Mouse (Mus musculus): ENCODE results near the gene 9630041A04Rik. TPM values are rescaled to one million over a fixed set of nuclear protein-coding genes. Genes with fewer than 3 reads are reported as not detected.
A peak's percentile ranks its signal among the peaks of the same experiment; 100 is the strongest.

Gene 9630041A04Rik
- polyA plus RNA-seq, 1 experiment from 2014 or later: not detected

DNA sequence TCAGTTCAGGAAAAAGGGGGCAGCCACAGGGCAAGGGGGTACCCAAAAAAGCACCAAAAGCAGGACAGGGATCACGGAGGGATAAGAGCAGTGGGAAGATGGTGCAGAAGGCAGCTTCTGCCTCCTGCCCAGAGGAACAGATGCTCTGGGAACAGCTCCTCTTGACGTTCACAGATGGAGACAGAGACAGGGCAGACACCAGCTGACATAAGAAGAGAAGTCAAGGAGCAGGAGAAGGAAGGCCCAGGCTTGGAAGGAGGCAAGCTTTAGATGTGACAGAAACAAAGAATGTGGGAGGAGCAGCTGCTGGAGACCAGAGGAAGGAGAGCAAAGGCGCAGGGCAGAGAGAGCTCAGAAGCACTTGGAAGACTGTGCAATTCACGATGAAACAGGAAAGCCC is 94.6 kb downstream of the 9630041A04Rik start:
- H3K27ac ChIP-seq: no peak overlapping the region
- ATAC-seq (ENCODE audit: borderline replicate concordance, extremely low read depth, low FRiP score, low TSS enrichment): no peak
- no peak overlapping the region for H3K9ac ChIP-seq
- no peaks in the 10 kb centered on the region for H3K27me3 ChIP-seq
- no peaks in the 10 kb centered on the region for H3K9me3 ChIP-seq
- no peaks in the 10 kb centered on the region for H3K36me3 ChIP-seq
- no peak overlapping the region for H3K4me2 ChIP-seq
- 28% methylated on average over 4 of the region's 4 CpGs for WGBS
- H3K4me3 ChIP-seq: no peak overlapping the region
- no peaks in the 10 kb centered on the region for H3K4me1 ChIP-seq

DNA sequence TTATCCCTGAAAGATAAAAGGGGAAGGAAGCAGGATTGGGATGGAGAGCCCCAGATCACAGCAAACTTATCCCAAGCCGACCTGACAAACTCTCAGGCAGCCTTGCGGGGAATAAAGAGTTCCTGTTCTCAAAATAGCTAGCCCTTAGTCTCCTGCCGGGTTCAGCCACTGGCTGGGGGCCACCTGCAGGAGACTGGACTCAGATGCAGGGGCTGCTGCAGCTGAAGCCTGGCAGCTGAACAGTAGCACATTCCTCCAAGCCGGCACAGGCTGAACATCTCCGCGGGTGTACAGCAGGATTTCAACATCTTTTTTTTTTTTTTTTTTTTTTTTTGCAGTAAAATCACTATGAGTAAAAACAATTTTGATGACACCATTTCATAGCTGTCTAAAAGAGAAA is 110.2 kb downstream of the 9630041A04Rik start:
- H3K4me1 ChIP-seq: no peaks in the 10 kb centered on the region
- 24% methylated on average over 6 of the region's 6 CpGs for WGBS
- no peak overlapping the region for H3K9ac ChIP-seq
- H3K9me3 ChIP-seq: no peaks in the 10 kb centered on the region
- no peak overlapping the region for H3K27ac ChIP-seq
- H3K4me3 ChIP-seq: no peak overlapping the region
- ATAC-seq (ENCODE audit: borderline replicate concordance, extremely low read depth, low FRiP score, low TSS enrichment): no peak
- H3K27me3 ChIP-seq: no peaks in the 10 kb centered on the region
- H3K36me3 ChIP-seq: no peaks in the 10 kb centered on the region
- no peak overlapping the region for H3K4me2 ChIP-seq

DNA sequence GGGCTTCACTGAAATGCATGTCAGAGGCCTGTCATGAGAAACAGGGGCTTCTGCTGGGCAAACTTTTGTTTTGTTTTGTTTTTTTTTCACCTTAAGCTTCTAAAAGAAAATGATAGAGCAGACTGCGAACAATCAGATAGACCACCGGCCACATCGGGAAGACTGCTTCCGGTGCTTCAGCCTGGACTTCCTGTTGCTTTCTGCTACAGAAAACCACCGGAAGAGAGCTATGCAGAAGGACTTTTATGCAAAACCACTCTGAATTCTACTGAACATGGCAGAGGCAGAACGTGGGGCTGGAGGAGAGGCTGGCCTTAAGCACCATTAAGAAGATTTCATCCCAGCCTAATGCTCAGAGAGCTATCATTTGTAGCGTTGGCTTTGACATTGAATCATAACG is 110.7 kb downstream of the 9630041A04Rik start:
- no peak for ATAC-seq (ENCODE audit: borderline replicate concordance, extremely low read depth, low FRiP score, low TSS enrichment)
- H3K27ac ChIP-seq: no peak overlapping the region
- no peaks in the 10 kb centered on the region for H3K36me3 ChIP-seq
- H3K4me1 ChIP-seq: no peaks in the 10 kb centered on the region
- no peaks in the 10 kb centered on the region for H3K27me3 ChIP-seq
- H3K9me3 ChIP-seq: no peaks in the 10 kb centered on the region
- no peak overlapping the region for H3K4me3 ChIP-seq
- no peak overlapping the region for H3K9ac ChIP-seq
- WGBS: 61% methylated on average over 8 of the region's 8 CpGs
- no peak overlapping the region for H3K4me2 ChIP-seq

DNA sequence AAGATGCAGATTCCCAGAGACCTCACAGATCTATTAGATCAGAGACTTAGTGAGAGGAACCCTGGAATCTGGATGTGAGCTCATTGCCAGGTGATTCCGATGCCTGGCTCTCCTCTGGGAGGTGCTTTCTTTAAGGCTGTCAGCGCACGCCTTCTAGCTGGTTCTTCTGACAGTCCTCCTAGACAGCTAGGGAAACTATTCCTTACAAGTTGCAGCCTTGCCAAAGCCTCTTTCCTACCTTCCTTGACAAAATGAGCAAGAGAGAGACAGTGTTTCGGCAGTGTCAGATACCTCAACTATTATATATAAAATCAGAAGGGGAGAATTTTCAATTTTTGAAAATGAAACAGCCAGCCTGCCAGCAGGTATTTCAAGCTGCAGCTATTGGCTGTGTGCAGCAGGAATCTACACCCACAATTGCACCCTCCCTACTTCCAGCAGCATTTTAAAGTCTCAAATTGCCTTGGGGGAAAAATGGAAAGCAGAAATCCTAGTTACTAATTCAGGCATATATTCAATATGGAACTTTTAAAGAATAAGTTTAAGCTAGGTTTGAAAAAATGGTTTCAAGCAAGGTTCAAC is 115.3 kb downstream of the 9630041A04Rik start:
- no peak overlapping the region for H3K27ac ChIP-seq
- H3K9ac ChIP-seq: no peak overlapping the region
- no peaks in the 10 kb centered on the region for H3K4me1 ChIP-seq
- H3K9me3 ChIP-seq: no peaks in the 10 kb centered on the region
- 77% methylated on average over 4 of the region's 4 CpGs for WGBS
- H3K36me3 ChIP-seq: no peaks in the 10 kb centered on the region
- H3K4me2 ChIP-seq: no peak overlapping the region
- no peaks in the 10 kb centered on the region for H3K27me3 ChIP-seq
- no peak for ATAC-seq (ENCODE audit: borderline replicate concordance, extremely low read depth, low FRiP score, low TSS enrichment)
- no peak overlapping the region for H3K4me3 ChIP-seq

DNA sequence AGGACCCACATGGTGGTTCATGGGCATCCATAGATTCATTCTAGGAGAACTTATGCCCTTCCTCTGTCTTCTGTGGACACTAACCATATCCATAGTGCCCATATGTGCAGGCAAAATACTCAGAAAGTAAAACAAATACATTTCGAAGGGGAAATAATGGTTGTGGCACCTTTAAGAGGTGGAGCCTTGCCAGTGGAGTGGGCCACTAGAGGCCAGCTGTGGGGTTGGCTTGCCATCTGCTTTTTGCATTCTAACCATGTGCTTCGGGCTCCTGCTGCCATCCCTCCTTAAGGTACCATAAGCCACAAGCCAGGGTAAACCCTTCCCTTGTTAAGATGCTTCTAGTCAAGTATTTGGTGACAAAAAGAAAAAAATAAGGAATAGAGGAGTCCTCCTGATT is 119.5 kb downstream of the 9630041A04Rik start:
- no peaks in the 10 kb centered on the region for H3K9me3 ChIP-seq
- H3K27ac ChIP-seq: no peak overlapping the region
- 0 out of 2 replicates have a peak, but pooled peaks cover 3% of the 10 kb centered on the region for H3K27me3 ChIP-seq
- no peak for ATAC-seq (ENCODE audit: borderline replicate concordance, extremely low read depth, low FRiP score, low TSS enrichment)
- no peak overlapping the region for H3K9ac ChIP-seq
- H3K4me2 ChIP-seq: no peak overlapping the region
- 76% methylated on average over 2 of the region's 2 CpGs for WGBS
- no peak overlapping the region for H3K4me3 ChIP-seq
- no peaks in the 10 kb centered on the region for H3K4me1 ChIP-seq
- no peaks in the 10 kb centered on the region for H3K36me3 ChIP-seq

DNA sequence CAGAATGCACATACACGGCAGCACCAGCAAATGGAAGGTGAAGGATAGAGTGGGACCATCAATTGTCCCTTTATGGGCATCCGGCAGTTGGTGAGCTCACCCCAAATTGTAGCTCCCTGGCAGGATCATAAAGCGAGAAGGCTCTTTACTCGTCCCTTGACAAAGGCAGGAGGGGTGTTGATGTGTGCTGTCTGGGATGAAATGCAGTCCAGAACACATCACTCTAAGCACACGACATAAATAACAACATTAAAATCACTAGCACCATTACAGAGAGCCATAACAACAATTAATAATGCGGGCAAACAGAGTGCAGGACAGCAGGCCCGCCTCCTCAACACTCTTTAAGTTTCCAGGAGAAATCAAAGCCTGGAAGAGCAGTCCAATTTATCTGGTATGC is 120.7 kb downstream of the 9630041A04Rik start:
- Histone ChIP-seq H3K27ac (no peak overlapping the region), H3K9me3 (no peaks in the 10 kb centered on the region), H3K4me3 (no peak overlapping the region), H3K4me2 (no peak overlapping the region), H3K9ac (no peak overlapping the region), H3K4me1 (no peaks in the 10 kb centered on the region), H3K27me3 (0 out of 2 replicates have a peak, but pooled peaks cover 3% of the 10 kb centered on the region), H3K36me3 (no peaks in the 10 kb centered on the region)
- 40% methylated on average over 7 of the region's 7 CpGs for WGBS
- ATAC-seq (ENCODE audit: borderline replicate concordance, extremely low read depth, low FRiP score, low TSS enrichment): peak; percentile 84; the same call in 1 of the 2 replicates

DNA sequence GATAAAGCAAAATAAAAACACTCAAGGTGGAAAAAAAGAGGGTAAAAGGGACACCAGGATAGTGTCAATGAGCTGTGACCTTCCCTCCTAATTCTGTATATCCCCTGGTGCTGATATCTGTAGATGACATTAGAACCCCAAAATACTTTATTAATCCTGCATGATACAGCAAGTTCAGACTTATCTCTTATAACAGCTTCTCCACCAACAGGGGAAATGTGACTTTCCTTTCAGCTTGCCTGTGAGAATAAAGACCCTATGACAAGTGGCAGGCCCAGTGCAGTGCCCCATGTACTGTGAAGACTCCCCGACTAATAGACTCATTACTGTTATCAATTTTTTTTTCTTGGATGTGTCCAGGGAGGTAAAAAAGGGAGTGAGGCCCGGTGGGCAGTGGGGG is 125.3 kb downstream of the 9630041A04Rik start:
- no peak overlapping the region for H3K4me2 ChIP-seq
- H3K4me1 ChIP-seq: no peaks in the 10 kb centered on the region
- H3K27me3 ChIP-seq: 0 out of 2 replicates have a peak, but pooled peaks cover 3% of the 10 kb centered on the region
- no peaks in the 10 kb centered on the region for H3K9me3 ChIP-seq
- no peaks in the 10 kb centered on the region for H3K36me3 ChIP-seq
- ATAC-seq (ENCODE audit: borderline replicate concordance, extremely low read depth, low FRiP score, low TSS enrichment): no peak
- H3K9ac ChIP-seq: no peak overlapping the region
- H3K4me3 ChIP-seq: no peak overlapping the region
- 84% methylated on average over 2 of the region's 2 CpGs for WGBS
- no peak overlapping the region for H3K27ac ChIP-seq

DNA sequence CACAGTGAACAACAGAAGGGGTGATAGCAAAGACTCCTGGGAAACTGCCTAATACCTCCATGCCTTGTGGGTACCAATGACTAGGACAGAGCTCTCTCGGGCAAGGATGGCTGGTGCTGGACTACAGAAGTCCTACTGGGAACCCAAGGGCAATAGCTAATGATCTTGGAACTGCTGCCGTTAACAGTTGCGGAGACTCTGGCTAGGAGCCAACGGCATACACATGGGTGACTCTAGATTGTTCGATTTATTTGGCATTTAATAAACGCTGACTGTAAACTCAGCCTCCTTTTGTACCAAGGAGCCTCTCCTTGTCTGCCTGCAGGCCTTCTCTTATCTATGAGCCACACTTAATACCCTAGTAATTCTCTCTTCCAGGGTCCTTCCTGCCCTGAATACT is 128.4 kb downstream of the 9630041A04Rik start:
- Histone ChIP-seq H3K9me3 (no peaks in the 10 kb centered on the region), H3K36me3 (no peaks in the 10 kb centered on the region), H3K4me3 (no peak overlapping the region), H3K9ac (no peak overlapping the region), H3K27me3 (0 out of 2 replicates have a peak, but pooled peaks cover 3% of the 10 kb centered on the region), H3K4me2 (no peak overlapping the region), H3K4me1 (no peaks in the 10 kb centered on the region), H3K27ac (no peak overlapping the region)
- ATAC-seq (ENCODE audit: borderline replicate concordance, extremely low read depth, low FRiP score, low TSS enrichment): no peak
- 55% methylated on average over 6 of the region's 6 CpGs for WGBS

DNA sequence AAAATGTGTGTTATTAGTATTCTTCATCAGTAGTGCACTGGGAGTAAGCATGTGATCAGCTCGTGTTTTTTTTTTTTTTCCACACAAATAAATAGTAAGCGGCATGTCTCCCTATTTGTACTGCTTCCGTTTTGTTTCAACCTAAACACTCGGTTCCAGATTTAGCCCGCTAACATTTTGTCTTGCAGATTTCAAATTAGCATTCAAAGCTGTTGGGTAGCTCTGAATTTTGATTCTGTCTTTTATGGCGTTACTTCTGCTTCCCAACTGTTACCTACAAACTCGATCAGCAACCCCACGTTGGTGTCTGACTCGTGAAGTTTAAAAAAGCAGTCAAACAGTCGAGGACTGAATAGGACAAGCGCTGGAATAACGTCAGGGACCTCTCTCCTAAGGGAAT is 129.2 kb downstream of the 9630041A04Rik start:
- Histone ChIP-seq H3K27ac (no peak overlapping the region), H3K9ac (no peak overlapping the region), H3K36me3 (no peaks in the 10 kb centered on the region), H3K4me3 (no peak overlapping the region), H3K27me3 (no peaks in the 10 kb centered on the region), H3K9me3 (no peaks in the 10 kb centered on the region), H3K4me2 (no peak overlapping the region), H3K4me1 (no peaks in the 10 kb centered on the region)
- 78% methylated on average over 12 of the region's 12 CpGs for WGBS
- no peak for ATAC-seq (ENCODE audit: borderline replicate concordance, extremely low read depth, low FRiP score, low TSS enrichment)

Measured in lung, embryonic 15.5 days (tissue).